Mouse (Mus musculus) hindbrain, embryonic 13.5 days (tissue): ENCODE measurements around the gene Dhrs9. TPM values are rescaled to one million over a fixed set of nuclear protein-coding genes. Genes with fewer than 3 reads are reported as not detected.
A peak's percentile ranks its signal among the peaks of the same experiment; 100 is the strongest.
"Not testable (repeated sequence)": the region's sequence is repeated elsewhere in the genome, so short reads cannot be mapped to it uniquely, and the experiment has no call there.

Experiments used
- ATAC-seq: fragments of 200-750 bp; cut with Nextera tagmentation; 2 replicates; pipeline ENCODE4 v1.8.0; 2017; ENCODE audit warnings: moderate TSS enrichment; ENCODE audit not compliant: low FRiP score
- H3K27ac ChIP-seq: fragments of 300-500 bp; sonication (generic); 2 replicates; pipeline ENCODE4 v1.5.1; 2015; ENCODE audit warnings: inconsistent platforms, mild to moderate bottlenecking, moderate library complexity
- H3K27me3 ChIP-seq: fragments of 300-500 bp; sonication (generic); 2 replicates; pipeline ENCODE4 v1.6.1; 2015; ENCODE audit warnings: mild to moderate bottlenecking, inconsistent platforms
- H3K36me3 ChIP-seq: fragments of 300-500 bp; sonication (generic); 2 replicates; pipeline ENCODE4 v1.6.1; 2015; ENCODE audit warnings: mild to moderate bottlenecking, inconsistent platforms
- H3K4me1 ChIP-seq: fragments of 300-500 bp; sonication (generic); replicated peaks from 2 replicates; pipeline ENCODE4 v1.6.1; 2015; ENCODE audit warnings: inconsistent platforms
- H3K4me2 ChIP-seq: fragments of 300-500 bp; sonication (generic); 2 replicates; pipeline ENCODE4 v1.6.1; 2015; ENCODE audit warnings: inconsistent platforms, mild to moderate bottlenecking, moderate library complexity
- H3K4me3 ChIP-seq: fragments of 300-500 bp; sonication (generic); 2 replicates; pipeline ENCODE4 v1.5.1; 2015; ENCODE audit warnings: mild to moderate bottlenecking, inconsistent platforms
- H3K9ac ChIP-seq: fragments of 300-500 bp; sonication (generic); 2 replicates; pipeline ENCODE4 v1.6.1; 2015; ENCODE audit warnings: mild to moderate bottlenecking, inconsistent platforms
- H3K9me3 ChIP-seq: fragments of 300-500 bp; sonication (generic); 2 replicates; pipeline ENCODE4 v1.6.1; 2016; ENCODE audit warnings: inconsistent platforms
- WGBS: fragments of 180-500 bp; shearing (Covaris S2); methylation state at CpG from one replicate; pipeline ENCODE4 v1.1.7; 2015; 5-methylcytosine and 5-hydroxymethylcytosine counted together
- polyA plus RNA-seq: library from polyadenylated mRNA; unstranded; fragments of >200 nt; fragmentation: Nextera tagmentation; extraction: Ambion mirVana; gene quantifications from 2 replicates; pipeline ENCODE4 v1.2.1, GENCODE M21; 2015

Dhrs9 gene
- polyA plus RNA-seq = not detected in 2 replicates

- Histone ChIP-seq H3K36me3 (no peaks in the 10 kb centered on the region), H3K9me3 (no peaks in the 10 kb centered on the region), H3K27me3 (no peaks in the 10 kb centered on the region), H3K9ac (no peak within 1 kb of the TSS), H3K4me2 (no peak within 1 kb of the TSS), H3K4me3 (no peak within 1 kb of the TSS), H3K27ac (no peak within 1 kb of the TSS), H3K4me1 (no peaks in the 10 kb centered on the region)
- ATAC-seq = no peak
- WGBS = 86% methylated on average over 13 of the region's 13 CpGs
Observed at GRCm38 (mm10) chr2:69380281-69380680, at the start of gene Dhrs9. Dhrs9 (plus strand) TSS chr2:69380445.

GRCm38 (mm10) chr2:69331523-69331922 lies 48.7 kb upstream of the Dhrs9 start:
- not testable (repeated sequence) for H3K4me1 ChIP-seq, H3K9ac ChIP-seq, H3K27me3 ChIP-seq, ATAC-seq, H3K4me3 ChIP-seq, H3K9me3 ChIP-seq, H3K4me2 ChIP-seq, H3K36me3 ChIP-seq, H3K27ac ChIP-seq
- 94% methylated on average over 6 of the region's 6 CpGs for WGBS

- 93% methylated on average over 6 of the region's 6 CpGs for WGBS
- H3K4me1 ChIP-seq = no peaks in the 10 kb centered on the region
- H3K27me3 ChIP-seq = no peaks in the 10 kb centered on the region
- H3K4me3 ChIP-seq = no peak overlapping the region
- H3K4me2 ChIP-seq = no peak overlapping the region
- H3K27ac ChIP-seq = no peak overlapping the region
- no peak for ATAC-seq
- H3K9ac ChIP-seq = no peak overlapping the region
- no peaks in the 10 kb centered on the region for H3K36me3 ChIP-seq
- no peaks in the 10 kb centered on the region for H3K9me3 ChIP-seq
Observed at GRCm38 (mm10) chr2:69341506-69341905, 38.7 kb upstream of the Dhrs9 start.

GRCm38 (mm10) chr2:69342496-69343221 lies 37.6 kb upstream of the Dhrs9 start, which contains the start of gene Abcb11:
Abcb11 (minus strand) TSS chr2:69342616.
- Histone ChIP-seq H3K36me3 (no peaks in the 10 kb centered on the region), H3K4me3 (no peak within 1 kb of the TSS), H3K9me3 (no peaks in the 10 kb centered on the region), H3K27me3 (no peaks in the 10 kb centered on the region), H3K27ac (no peak within 1 kb of the TSS), H3K9ac (no peak within 1 kb of the TSS), H3K4me1 (no peaks in the 10 kb centered on the region), H3K4me2 (no peak within 1 kb of the TSS)
- WGBS = 87% methylated on average over 9 of the region's 9 CpGs
- no peak for ATAC-seq

GRCm38 (mm10) chr2:69355402-69355801 lies 24.8 kb upstream of the Dhrs9 start:
- H3K36me3 ChIP-seq, H3K4me2 ChIP-seq, H3K27me3 ChIP-seq, H3K4me1 ChIP-seq, H3K4me3 ChIP-seq, H3K27ac ChIP-seq, H3K9ac ChIP-seq, H3K9me3 ChIP-seq: not testable (repeated sequence)
- peak; percentile 100 for ATAC-seq

GRCm38 (mm10) chr2:69364831-69365230 lies 15.4 kb upstream of the Dhrs9 start:
- 94% methylated on average over 2 of the region's 2 CpGs for WGBS
- H3K27me3 ChIP-seq = no peaks in the 10 kb centered on the region
- H3K36me3 ChIP-seq = no peaks in the 10 kb centered on the region
- no peaks in the 10 kb centered on the region for H3K9me3 ChIP-seq
- H3K9ac ChIP-seq = no peak overlapping the region
- H3K27ac ChIP-seq = no peak overlapping the region
- no peak overlapping the region for H3K4me2 ChIP-seq
- no peaks in the 10 kb centered on the region for H3K4me1 ChIP-seq
- no peak overlapping the region for H3K4me3 ChIP-seq
- ATAC-seq = no peak

- no peaks in the 10 kb centered on the region for H3K36me3 ChIP-seq
- no peaks in the 10 kb centered on the region for H3K9me3 ChIP-seq
- no peaks in the 10 kb centered on the region for H3K27me3 ChIP-seq
- no peak for ATAC-seq
- H3K4me3 ChIP-seq = no peak overlapping the region
- 91% methylated on average over 1 of the region's 1 CpGs for WGBS
- H3K27ac ChIP-seq = no peak overlapping the region
- H3K4me1 ChIP-seq = no peaks in the 10 kb centered on the region
- H3K9ac ChIP-seq = no peak overlapping the region
- no peak overlapping the region for H3K4me2 ChIP-seq
Observed at GRCm38 (mm10) chr2:69365275-69365674, 15.0 kb upstream of the Dhrs9 start.

GRCm38 (mm10) chr2:69376780-69377179 lies 3.5 kb upstream of the Dhrs9 start:
- Histone ChIP-seq H3K36me3 (no peaks in the 10 kb centered on the region), H3K4me2 (no peak overlapping the region), H3K9ac (no peak overlapping the region), H3K4me1 (no peaks in the 10 kb centered on the region), H3K9me3 (no peaks in the 10 kb centered on the region), H3K27ac (no peak overlapping the region), H3K4me3 (no peak overlapping the region), H3K27me3 (no peaks in the 10 kb centered on the region)
- no peak for ATAC-seq
- 92% methylated on average over 2 of the region's 2 CpGs for WGBS

- Histone ChIP-seq H3K4me3 (no peak overlapping the region), H3K27ac (no peak overlapping the region), H3K9me3 (no peaks in the 10 kb centered on the region), H3K9ac (no peak overlapping the region), H3K4me1 (no peaks in the 10 kb centered on the region), H3K4me2 (no peak overlapping the region), H3K36me3 (no peaks in the 10 kb centered on the region), H3K27me3 (no peaks in the 10 kb centered on the region)
- no peak for ATAC-seq
- WGBS = 71% methylated on average over 1 of the region's 1 CpGs
Observed at GRCm38 (mm10) chr2:69379801-69380200, 444 bp upstream of the Dhrs9 start.

GRCm38 (mm10) chr2:69381740-69382139 lies 1.5 kb downstream of the Dhrs9 start:
- H3K27me3 ChIP-seq = no peaks in the 10 kb centered on the region
- no peaks in the 10 kb centered on the region for H3K36me3 ChIP-seq
- H3K4me3 ChIP-seq = no peak overlapping the region
- no peaks in the 10 kb centered on the region for H3K4me1 ChIP-seq
- no peak overlapping the region for H3K9ac ChIP-seq
- no peaks in the 10 kb centered on the region for H3K9me3 ChIP-seq
- WGBS = 45% methylated on average over 8 of the region's 8 CpGs
- no peak for ATAC-seq
- no peak overlapping the region for H3K4me2 ChIP-seq
- no peak overlapping the region for H3K27ac ChIP-seq

GRCm38 (mm10) chr2:69382838-69383237 lies 2.6 kb downstream of the Dhrs9 start:
- Histone ChIP-seq H3K27ac (no peak overlapping the region), H3K36me3 (no peaks in the 10 kb centered on the region), H3K27me3 (no peaks in the 10 kb centered on the region), H3K4me3 (no peak overlapping the region), H3K9ac (no peak overlapping the region), H3K4me2 (no peak overlapping the region), H3K9me3 (no peaks in the 10 kb centered on the region), H3K4me1 (no peaks in the 10 kb centered on the region)
- 86% methylated on average over 5 of the region's 5 CpGs for WGBS
- ATAC-seq = no peak

- Histone ChIP-seq H3K4me1 (no peaks in the 10 kb centered on the region), H3K36me3 (no peaks in the 10 kb centered on the region), H3K27me3 (no peaks in the 10 kb centered on the region), H3K4me2 (no peak overlapping the region), H3K9ac (no peak overlapping the region), H3K4me3 (no peak overlapping the region), H3K27ac (no peak overlapping the region), H3K9me3 (no peaks in the 10 kb centered on the region)
- WGBS = 85% methylated on average over 3 of the region's 3 CpGs
- ATAC-seq = no peak
Observed at GRCm38 (mm10) chr2:69386118-69386871, 6.0 kb downstream of the Dhrs9 start.

- H3K27me3 ChIP-seq = no peaks in the 10 kb centered on the region
Observed at GRCm38 (mm10) chr2:69393947-69394346, 13.7 kb downstream of the Dhrs9 start.

More at GRCm38 (mm10) chr2:69393947-69394346, 13.7 kb downstream of the Dhrs9 start:
- Histone ChIP-seq H3K27ac (no peak overlapping the region), H3K4me3 (no peak overlapping the region), H3K4me2 (no peak overlapping the region), H3K9me3 (no peaks in the 10 kb centered on the region), H3K36me3 (no peaks in the 10 kb centered on the region), H3K9ac (no peak overlapping the region), H3K4me1 (no peaks in the 10 kb centered on the region)
- 87% methylated on average over 2 of the region's 2 CpGs for WGBS
- ATAC-seq = no peak
